Mouse (Mus musculus) hindbrain, embryonic 13.5 days (tissue): Measurements from ENCODE around the gene Rtl10. TPM values are rescaled to one million over a fixed set of nuclear protein-coding genes. Genes with fewer than 3 reads are reported as not detected.
A peak's percentile ranks its signal among the peaks of the same experiment; 100 is the strongest.
"Not testable (repeated sequence)": the region's sequence is repeated elsewhere in the genome, so short reads cannot be mapped to it uniquely, and the experiment has no call there.

Source experiments
- ATAC-seq: fragments of 200-750 bp; cut with Nextera tagmentation; 2 replicates; pipeline ENCODE4 v1.8.0; 2017; ENCODE audit warnings: moderate TSS enrichment; ENCODE audit not compliant: low FRiP score
- H3K27ac ChIP-seq: fragments of 300-500 bp; sonication (generic); 2 replicates; pipeline ENCODE4 v1.5.1; 2015; ENCODE audit warnings: inconsistent platforms, mild to moderate bottlenecking, moderate library complexity
- H3K27me3 ChIP-seq: fragments of 300-500 bp; sonication (generic); 2 replicates; pipeline ENCODE4 v1.6.1; 2015; ENCODE audit warnings: mild to moderate bottlenecking, inconsistent platforms
- H3K36me3 ChIP-seq: fragments of 300-500 bp; sonication (generic); 2 replicates; pipeline ENCODE4 v1.6.1; 2015; ENCODE audit warnings: mild to moderate bottlenecking, inconsistent platforms
- H3K4me1 ChIP-seq: fragments of 300-500 bp; sonication (generic); replicated peaks from 2 replicates; pipeline ENCODE4 v1.6.1; 2015; ENCODE audit warnings: inconsistent platforms
- H3K4me2 ChIP-seq: fragments of 300-500 bp; sonication (generic); 2 replicates; pipeline ENCODE4 v1.6.1; 2015; ENCODE audit warnings: inconsistent platforms, mild to moderate bottlenecking, moderate library complexity
- H3K4me3 ChIP-seq: fragments of 300-500 bp; sonication (generic); 2 replicates; pipeline ENCODE4 v1.5.1; 2015; ENCODE audit warnings: mild to moderate bottlenecking, inconsistent platforms
- H3K9ac ChIP-seq: fragments of 300-500 bp; sonication (generic); 2 replicates; pipeline ENCODE4 v1.6.1; 2015; ENCODE audit warnings: mild to moderate bottlenecking, inconsistent platforms
- H3K9me3 ChIP-seq: fragments of 300-500 bp; sonication (generic); 2 replicates; pipeline ENCODE4 v1.6.1; 2016; ENCODE audit warnings: inconsistent platforms
- WGBS: fragments of 180-500 bp; shearing (Covaris S2); methylation state at CpG from one replicate; pipeline ENCODE4 v1.1.7; 2015; 5-methylcytosine and 5-hydroxymethylcytosine counted together
- polyA plus RNA-seq: library from polyadenylated mRNA; unstranded; fragments of >200 nt; fragmentation: Nextera tagmentation; extraction: Ambion mirVana; gene quantifications from 2 replicates; pipeline ENCODE4 v1.2.1, GENCODE M21; 2015

Gene Rtl10
- polyA plus RNA-seq, 1 experiment from 2014 or later = 4.8 TPM

DNA sequence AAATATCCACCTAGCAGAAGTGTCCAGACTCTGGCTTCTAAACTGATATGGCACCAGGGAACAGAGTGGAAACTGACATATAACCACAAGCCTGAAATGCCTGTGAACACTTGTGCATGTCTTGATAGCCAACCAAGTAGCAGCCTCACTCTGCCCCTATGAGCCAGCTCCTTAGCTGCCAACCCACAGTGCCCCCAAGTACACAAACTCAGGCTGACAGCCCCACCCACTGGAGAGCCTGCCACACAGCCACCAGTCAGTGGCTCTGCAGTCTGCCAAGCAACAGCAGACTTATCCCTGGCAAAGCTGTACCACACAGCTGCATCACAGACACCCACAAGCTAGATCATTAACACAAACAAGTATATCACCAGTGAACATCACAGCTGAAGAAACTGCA, 19.4 kb downstream of the Rtl10 start:
- Histone ChIP-seq H3K27ac (no peak overlapping the region), H3K27me3 (no peaks in the 10 kb centered on the region), H3K9me3 (no peaks in the 10 kb centered on the region), H3K4me1 (no peaks in the 10 kb centered on the region), H3K36me3 (no peaks in the 10 kb centered on the region), H3K9ac (no peak overlapping the region), H3K4me3 (no peak overlapping the region), H3K4me2 (no peak overlapping the region)
- no peak for ATAC-seq

DNA sequence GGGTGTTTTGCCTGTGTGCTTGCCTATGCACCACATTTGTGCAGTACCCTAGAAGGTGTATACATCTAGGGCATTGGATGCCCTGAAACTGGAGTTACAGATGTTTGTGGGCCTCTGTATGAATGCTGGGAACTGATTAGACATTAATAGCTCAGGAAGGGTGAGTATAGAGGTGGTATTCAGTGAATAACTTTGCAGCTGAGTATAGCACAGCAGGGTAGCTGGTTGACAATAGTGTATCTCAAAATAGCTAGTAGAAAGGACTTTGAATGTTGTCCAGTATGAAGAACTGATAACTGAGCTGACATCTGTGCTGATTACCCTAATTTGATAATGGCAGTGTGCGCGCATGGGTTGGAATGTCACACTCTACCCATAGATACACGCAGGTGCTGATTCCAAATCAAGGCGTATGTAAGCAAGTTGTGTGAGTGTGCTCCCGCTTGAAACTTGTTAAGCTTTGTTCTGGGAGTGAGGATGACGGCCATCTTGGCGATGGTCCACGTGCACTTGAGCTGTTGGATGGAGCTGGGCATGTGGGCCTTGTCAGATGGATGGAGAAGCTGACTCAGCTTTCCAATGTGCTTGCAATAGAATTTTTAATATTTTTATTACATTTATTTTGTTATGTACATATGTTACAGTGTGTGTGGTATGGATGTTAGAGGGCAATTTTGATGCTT, 25.0 kb downstream of the Rtl10 start:
- no peaks in the 10 kb centered on the region for H3K4me1 ChIP-seq
- H3K4me2 ChIP-seq = no peak overlapping the region
- H3K9me3 ChIP-seq = 0 out of 2 replicates have a peak, but pooled peaks cover 3% of the 10 kb centered on the region
- no peak overlapping the region for H3K4me3 ChIP-seq
- WGBS = 95% methylated on average over 8 of the region's 8 CpGs
- no peak overlapping the region for H3K27ac ChIP-seq
- no peaks in the 10 kb centered on the region for H3K27me3 ChIP-seq
- H3K36me3 ChIP-seq = no peaks in the 10 kb centered on the region
- ATAC-seq = no peak
- no peak overlapping the region for H3K9ac ChIP-seq

DNA sequence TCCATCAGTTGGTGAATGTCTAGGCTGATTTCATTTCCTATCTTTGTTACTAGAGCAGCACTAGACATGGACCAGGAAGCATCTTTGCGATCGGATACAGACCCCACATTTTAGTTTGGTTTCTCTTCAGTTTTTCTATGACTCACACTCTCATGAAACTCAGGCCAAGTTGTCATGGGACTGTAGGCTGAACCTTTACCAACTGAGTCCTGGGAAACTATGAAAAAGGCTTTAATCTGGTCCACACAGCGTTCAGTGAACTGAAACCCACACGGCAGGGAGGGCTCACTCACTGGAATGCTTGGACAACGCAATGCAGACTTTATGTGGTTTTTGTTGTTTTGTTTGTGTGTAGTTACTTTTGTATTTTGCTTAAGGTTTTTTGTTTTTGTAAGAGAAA, 30.0 kb downstream of the Rtl10 start:
- no peaks in the 10 kb centered on the region for H3K27me3 ChIP-seq
- no peak overlapping the region for H3K9ac ChIP-seq
- H3K4me3 ChIP-seq = no peak overlapping the region
- H3K27ac ChIP-seq = no peak overlapping the region
- ATAC-seq = no peak
- WGBS = 88% methylated on average over 5 of the region's 5 CpGs
- no peaks in the 10 kb centered on the region for H3K4me1 ChIP-seq
- 0 out of 2 replicates have a peak, but pooled peaks cover 8% of the 10 kb centered on the region for H3K9me3 ChIP-seq
- no peaks in the 10 kb centered on the region for H3K36me3 ChIP-seq
- H3K4me2 ChIP-seq = no peak overlapping the region

DNA sequence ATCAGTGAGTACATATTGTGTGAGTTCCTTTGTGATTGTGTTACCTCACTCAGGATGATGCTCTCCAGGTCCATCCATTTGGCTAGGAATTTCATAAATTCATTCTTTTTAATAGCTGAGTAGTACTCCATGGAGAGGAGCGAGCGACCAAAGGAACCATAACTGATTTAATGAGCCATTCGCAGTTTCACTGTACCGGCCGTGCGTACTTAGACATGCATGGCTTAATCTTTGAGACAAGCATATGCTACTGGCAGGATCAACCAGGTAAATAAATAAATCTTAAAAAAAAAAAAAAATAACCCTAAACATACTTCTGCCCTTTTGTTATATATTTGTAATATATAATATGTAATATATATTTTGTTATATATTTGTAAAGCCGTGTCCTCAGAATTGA, 34.4 kb downstream of the Rtl10 start:
- H3K4me2 ChIP-seq, H3K4me1 ChIP-seq, H3K27ac ChIP-seq, H3K9ac ChIP-seq, H3K4me3 ChIP-seq, H3K36me3 ChIP-seq, H3K9me3 ChIP-seq, H3K27me3 ChIP-seq: not testable (repeated sequence)
- WGBS = 95% methylated on average over 7 of the region's 7 CpGs
- ATAC-seq = peak; percentile 86; the same call in 1 of the 2 replicates

DNA sequence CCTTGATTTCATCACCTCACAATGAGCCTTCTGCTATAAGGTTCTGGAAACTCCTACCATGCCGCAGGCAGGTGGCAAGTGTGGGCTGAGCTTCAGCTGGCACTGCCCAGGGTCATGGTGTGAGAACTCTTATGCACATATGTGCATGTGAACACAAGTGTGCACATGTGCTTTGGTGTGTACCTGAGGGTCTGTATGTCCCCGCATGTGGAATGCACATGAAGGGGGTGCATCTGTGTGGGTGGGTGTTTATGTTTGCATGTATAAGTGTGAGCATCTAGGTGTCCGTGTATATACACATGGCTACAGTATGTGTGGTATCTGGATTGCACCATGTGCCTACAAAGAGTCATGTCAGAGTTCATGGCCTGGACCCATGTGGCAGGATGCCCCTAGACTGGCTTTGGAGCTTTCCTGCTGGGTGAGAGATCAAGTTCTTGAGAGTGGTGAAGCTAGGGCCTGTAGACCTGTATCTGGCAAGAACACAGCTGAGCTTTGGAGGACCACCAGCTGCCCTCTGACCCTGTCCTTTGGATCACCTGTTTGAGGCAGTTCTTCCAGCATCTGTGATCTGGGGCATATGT, 38.8 kb downstream of the Rtl10 start:
- 84% methylated on average over 3 of the region's 3 CpGs for WGBS
- H3K4me2 ChIP-seq = no peak overlapping the region
- H3K27ac ChIP-seq = no peak overlapping the region
- H3K9me3 ChIP-seq = no peaks in the 10 kb centered on the region
- ATAC-seq = peak; percentile 28; the same call in 1 of the 2 replicates
- no peaks in the 10 kb centered on the region for H3K4me1 ChIP-seq
- H3K9ac ChIP-seq = no peak overlapping the region
- no peaks in the 10 kb centered on the region for H3K27me3 ChIP-seq
- no peak overlapping the region for H3K4me3 ChIP-seq
- no peaks in the 10 kb centered on the region for H3K36me3 ChIP-seq

DNA sequence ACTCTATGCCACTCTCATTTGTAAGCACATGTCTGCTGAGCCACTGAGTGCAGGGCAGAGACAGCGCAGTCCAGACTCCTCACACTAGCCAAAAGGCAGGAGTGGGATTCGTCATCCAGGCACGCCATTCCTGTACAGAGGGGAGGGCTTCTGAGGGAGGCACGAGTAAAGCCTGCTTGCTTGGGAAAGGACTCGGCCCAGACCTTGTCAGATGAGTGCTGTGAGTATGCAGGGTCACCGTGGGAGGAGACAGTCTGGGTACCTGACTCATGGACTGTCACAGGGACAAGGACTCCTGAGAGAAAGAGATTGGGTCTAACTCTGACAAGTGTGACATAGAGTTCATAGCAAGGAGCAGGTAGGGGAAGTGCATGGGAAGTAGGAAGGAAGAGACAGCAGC, 40.6 kb downstream of the Rtl10 start:
- ATAC-seq = no peak
- 0 out of 2 replicates have a peak, but pooled peaks cover 11% of the 10 kb centered on the region for H3K4me1 ChIP-seq
- H3K36me3 ChIP-seq = no peaks in the 10 kb centered on the region
- H3K27ac ChIP-seq = no peak overlapping the region
- WGBS = 83% methylated on average over 6 of the region's 6 CpGs
- no peak overlapping the region for H3K9ac ChIP-seq
- no peaks in the 10 kb centered on the region for H3K9me3 ChIP-seq
- no peaks in the 10 kb centered on the region for H3K27me3 ChIP-seq
- no peak overlapping the region for H3K4me3 ChIP-seq
- no peak overlapping the region for H3K4me2 ChIP-seq

DNA sequence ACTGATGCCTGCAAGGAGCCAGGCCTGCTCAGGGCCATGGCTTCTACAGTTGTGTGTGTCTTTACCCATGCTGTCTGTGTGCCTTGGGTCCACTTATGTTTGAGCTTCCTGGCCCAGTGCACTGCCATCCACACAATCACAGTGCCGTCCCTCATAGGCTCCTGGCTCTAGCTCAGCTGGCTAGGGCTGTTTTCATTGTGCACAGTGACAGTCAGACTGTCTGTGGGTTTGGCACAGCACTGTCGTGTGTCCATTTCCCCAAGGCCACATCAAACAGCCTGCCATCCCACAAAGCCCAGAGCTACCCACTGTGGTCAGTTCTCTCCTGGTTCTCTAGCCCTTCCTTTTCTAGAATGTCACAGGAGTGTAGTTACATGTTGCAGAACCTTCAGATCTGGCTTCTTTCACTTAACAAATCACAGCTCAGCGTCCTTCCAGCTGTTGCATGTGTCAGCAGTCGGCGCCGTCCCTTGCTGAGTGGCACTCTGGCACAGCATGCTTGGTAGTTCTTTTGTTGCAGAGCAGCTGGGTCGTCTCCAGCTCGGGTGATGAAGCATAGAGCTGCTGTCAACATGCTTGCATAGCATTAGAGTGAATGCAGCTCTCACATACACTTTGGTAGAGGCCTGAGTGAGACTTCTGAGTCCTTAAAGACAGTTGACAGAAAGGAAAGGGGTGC, 44.6 kb downstream of the Rtl10 start:
- Histone ChIP-seq H3K4me1 (peaks cover 16% of the 10 kb centered on the region; the same call in 1 of the 2 replicates), H3K9ac (no peak overlapping the region), H3K27me3 (0 out of 2 replicates have a peak, but pooled peaks cover 4% of the 10 kb centered on the region), H3K9me3 (no peaks in the 10 kb centered on the region), H3K4me3 (no peak overlapping the region), H3K4me2 (no peak overlapping the region), H3K36me3 (no peaks in the 10 kb centered on the region), H3K27ac (no peak overlapping the region)
- WGBS = 36% methylated on average over 8 of the region's 8 CpGs
- no peak for ATAC-seq

DNA sequence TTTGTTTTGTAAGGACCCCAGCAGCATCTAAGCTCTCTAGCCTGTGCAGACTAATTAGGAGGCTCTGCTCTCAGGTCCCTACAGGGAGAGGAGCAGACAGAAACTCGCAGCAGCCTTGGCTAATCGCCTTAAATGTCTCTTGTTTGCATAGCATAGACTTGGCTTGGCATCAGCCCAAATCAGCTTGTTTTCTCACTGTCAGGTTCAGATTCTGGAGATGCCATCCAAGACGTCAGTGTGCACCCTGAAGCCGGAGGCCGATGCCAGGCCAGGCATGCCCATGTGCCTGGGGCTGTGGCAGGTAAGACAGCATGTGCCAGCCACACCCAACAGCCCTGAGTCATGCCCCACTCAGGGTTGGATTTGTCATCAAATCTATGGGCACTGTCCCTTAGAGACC, 49.2 kb downstream of the Rtl10 start:
- Histone ChIP-seq H3K4me2 (no peak overlapping the region), H3K27me3 (peaks cover 6% of the 10 kb centered on the region; the same call in 1 of the 2 replicates), H3K36me3 (no peaks in the 10 kb centered on the region), H3K9me3 (no peaks in the 10 kb centered on the region), H3K9ac (peak overlapping the region; percentile 10; the same call in 1 of the 2 replicates), H3K4me1 (peaks cover 34% of the 10 kb centered on the region), H3K27ac (no peak overlapping the region), H3K4me3 (no peak overlapping the region)
- ATAC-seq = no peak
- 66% methylated on average over 5 of the region's 5 CpGs for WGBS

Other genes starting within 250 kb of the Rtl10 start
- gene Gm49776, start 240.6 kb upstream of the Rtl10 start, polyA plus RNA-seq = 3.3 TPM in 1 of 2 replicates, not detected in the other
- 34.8 and 37.4 TPM in 2 replicates for gene Dgcr8, start 209.7 kb upstream of the Rtl10 start, polyA plus RNA-seq
- gene Tango2, start 150.8 kb upstream of the Rtl10 start, polyA plus RNA-seq = 76.0 and 79.8 TPM in 2 replicates
- gene Arvcf, start 150.7 kb upstream of the Rtl10 start, polyA plus RNA-seq = 81.1 and 88.9 TPM in 2 replicates
- gene Txnrd2, start 72.5 kb upstream of the Rtl10 start, polyA plus RNA-seq = 26.1 and 27.0 TPM in 2 replicates
- gene Comt, start 72.0 kb upstream of the Rtl10 start, polyA plus RNA-seq = 85.9 and 88.5 TPM in 2 replicates
- gene Gnb1l, start 188 bp upstream of the Rtl10 start, polyA plus RNA-seq = 13.7 and 15.8 TPM in 2 replicates
- gene Tbx1, start 91.8 kb downstream of the Rtl10 start, polyA plus RNA-seq = 0.99 and 1.7 TPM in 2 replicates
- gene Gp1bb, start 123.5 kb downstream of the Rtl10 start, polyA plus RNA-seq = 11.2 and 11.9 TPM in 2 replicates
- gene Gm49601, start 127.5 kb downstream of the Rtl10 start, polyA plus RNA-seq = 19.3 and 21.0 TPM in 2 replicates
- 169 and 176 TPM in 2 replicates for gene Sept5, start 131.1 kb downstream of the Rtl10 start, polyA plus RNA-seq